Mouse (Mus musculus) E14TG2a.4 (cell line): Measurements from ENCODE around the gene 1700007K13Rik.

Source experiments
- CTCF ChIP-seq: conservative IDR thresholded peaks from 2 replicates; pipeline ENCODE4 v1.5.1; 2014; ENCODE audit warnings: low read length
- POU5F1 ChIP-seq: IDR thresholded peaks from 2 replicates; pipeline ENCODE4 v1.6.1; 2014; ENCODE audit warnings: low read length, borderline replicate concordance

GRCm38 (mm10) chr2:28506291-28506690 lies 40.2 kb upstream of the 1700007K13Rik start:
- no peak for TF ChIP-seq CTCF
- no peak for TF ChIP-seq POU5F1
